Mouse (Mus musculus) G1E (cell line): ENCODE measurements around the gene Nomo1. TPM values are rescaled to one million over a fixed set of nuclear protein-coding genes. Genes with fewer than 3 reads are reported as not detected.

ENCODE experiments used
- ATAC-seq: 2 replicates; pipeline ENCODE4 v1.8.0; 2016; ENCODE audit warnings: mild to moderate bottlenecking; ENCODE audit not compliant: insufficient number of reproducible peaks, poor library complexity, low FRiP score, severe bottlenecking; ENCODE audit errors: extremely low read depth
- DNase-seq: peaks from one replicate; pipeline ENCODE4 v3.0.0; 2012; ENCODE audit warnings: low spot score
- H3K27me3 ChIP-seq: 2 replicates; pipeline ENCODE4 v1.6.1; 2012; ENCODE audit warnings: mild to moderate bottlenecking, low read length, inconsistent platforms; ENCODE audit not compliant: insufficient read depth
- H3K36me3 ChIP-seq: replicated peaks from 2 replicates; pipeline ENCODE3; 2012; ENCODE audit warnings: mild to moderate bottlenecking, inconsistent platforms
- H3K4me1 ChIP-seq: 2 replicates; pipeline ENCODE4 v1.6.1; 2012; ENCODE audit warnings: low read depth, low read length, inconsistent platforms, mixed read lengths; ENCODE audit not compliant: insufficient read depth
- H3K4me3 ChIP-seq: 2 replicates; pipeline ENCODE4 v1.5.1; 2012; ENCODE audit warnings: low read depth, mild to moderate bottlenecking, inconsistent platforms, low read length, moderate library complexity, mixed read lengths
- H3K9me3 ChIP-seq: replicated peaks from 2 replicates; pipeline ENCODE4 v1.6.1; 2012; ENCODE audit warnings: inconsistent platforms
- CTCF ChIP-seq: IDR thresholded peaks from 2 replicates; pipeline ENCODE4 v1.5.1; 2012; ENCODE audit warnings: low read depth, low read length, inconsistent platforms, mixed read lengths
- GATA1 ChIP-seq: IDR thresholded peaks from 2 replicates; pipeline ENCODE4 v1.6.1; 2012; ENCODE audit warnings: borderline replicate concordance, low read length, inconsistent platforms, mixed read lengths
- GATA2 ChIP-seq: IDR thresholded peaks from 2 replicates; pipeline ENCODE4 v1.6.1; 2012; ENCODE audit warnings: low read depth, low read length, inconsistent platforms, borderline replicate concordance
- POLR2AphosphoS5 ChIP-seq: IDR thresholded peaks from 2 replicates; pipeline ENCODE4 v1.6.1; 2012; ENCODE audit warnings: low read depth, low read length, inconsistent platforms; ENCODE audit not compliant: insufficient replicate concordance
- TAL1 ChIP-seq: conservative IDR thresholded peaks from 2 replicates; pipeline ENCODE4 v1.6.1; 2012; ENCODE audit warnings: low read depth, low read length, inconsistent platforms, mixed read lengths
- polyA plus RNA-seq: library from polyadenylated mRNA; stranded (reverse); fragments of >175 nt; gene quantifications from 2 replicates; pipeline ENCODE4 v1.2.3, GENCODE M21; 2012
- total RNA-seq, 2 experiments: library from RNA; stranded (forward) in 1 of 2; stranded (reverse) in 1 of 2; fragments of 200-1000 nt in 1 of 2; fragments of >200 nt in 1 of 2; fragmentation: Nextera tagmentation in 1 of 2; gene quantifications; 2 replicates each; pipeline ENCODE4 v1.2.3; 2014 to 2017

The Nomo1 gene
- total and polyA plus RNA-seq, 3 experiments = 26.4 to 52.7 (median 47.2) TPM

DNA sequence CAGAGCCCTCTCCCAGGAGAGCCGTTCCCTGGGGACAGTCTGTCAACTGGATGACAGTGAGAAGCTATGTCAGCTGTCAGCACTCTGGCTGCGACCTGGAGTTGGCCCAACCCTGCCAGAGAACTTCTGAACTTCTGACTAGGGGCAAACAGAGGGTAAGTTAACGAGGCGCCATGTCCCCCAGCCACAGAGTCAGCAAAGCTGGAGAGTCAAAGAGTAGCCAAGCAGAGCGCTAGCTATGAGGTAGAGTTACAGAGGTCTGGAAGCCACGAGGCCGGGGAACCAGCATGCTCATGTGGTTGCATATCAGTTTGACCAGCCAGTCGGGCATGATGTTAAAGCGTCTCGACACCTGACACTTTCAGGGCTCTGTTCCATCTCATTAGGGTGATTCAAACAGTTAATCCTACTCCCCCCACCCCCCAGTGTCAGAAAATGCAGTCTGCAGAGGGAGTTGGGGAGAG, 82.7 kb downstream of the Nomo1 start:
- ATAC-seq (no peak), DNase-seq (no peak)
- Histone ChIP-seq H3K4me3 (no peak overlapping the region), H3K36me3 (no peaks in the 10 kb centered on the region), H3K27me3 (peaks cover 5% of the 10 kb centered on the region), H3K4me1 (no peaks in the 10 kb centered on the region), H3K9me3 (no peaks in the 10 kb centered on the region)
- TF ChIP-seq GATA2 = no peak

GRCm38 (mm10) chr7:46117035-46117434, 83.5 kb downstream of the Nomo1 start:
- TF ChIP-seq GATA2 (no peak), CTCF (no peak), TAL1 (no peak), GATA1 (no peak), POLR2AphosphoS5 (no peak)
- H3K27me3 ChIP-seq = peaks cover 2% of the 10 kb centered on the region
- no peak for DNase-seq

DNA sequence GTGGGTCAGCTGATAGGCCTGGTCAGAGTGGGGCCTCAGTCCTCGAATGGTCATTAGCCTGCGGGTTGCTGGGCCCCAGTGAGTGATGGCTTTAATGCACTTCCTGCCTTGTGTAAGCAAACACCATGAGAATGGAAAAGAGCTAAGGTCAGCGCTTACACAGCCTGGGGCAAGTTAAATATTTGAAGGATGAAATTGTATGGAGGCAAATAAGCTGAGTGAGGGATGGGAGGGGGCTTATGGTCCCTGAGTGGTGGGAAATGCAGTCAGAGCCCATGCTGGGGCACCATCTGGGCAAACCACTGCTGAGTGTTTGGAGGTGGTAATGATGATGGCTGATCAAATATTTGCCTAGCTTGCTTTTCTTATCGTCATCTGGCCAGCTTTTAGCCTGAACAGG, 89.5 kb downstream of the Nomo1 start:
- Histone ChIP-seq H3K4me1 (no peaks in the 10 kb centered on the region), H3K36me3 (no peaks in the 10 kb centered on the region), H3K9me3 (no peaks in the 10 kb centered on the region), H3K4me3 (no peak overlapping the region), H3K27me3 (peaks cover 16% of the 10 kb centered on the region)
- no peak for DNase-seq
- ATAC-seq = no peak
- no peak for TF ChIP-seq POLR2AphosphoS5
- no peak for TF ChIP-seq CTCF
- no peak for TF ChIP-seq TAL1
- TF ChIP-seq GATA2 = no peak
- TF ChIP-seq GATA1 = no peak

More at GRCm38 (mm10) chr7:46117035-46117434, 83.5 kb downstream of the Nomo1 start:
- H3K4me1 ChIP-seq = no peaks in the 10 kb centered on the region
- no peaks in the 10 kb centered on the region for H3K9me3 ChIP-seq
- ATAC-seq = no peak
- no peak overlapping the region for H3K4me3 ChIP-seq
- H3K36me3 ChIP-seq = no peaks in the 10 kb centered on the region

- ATAC-seq (no peak), DNase-seq (no peak)
- TF ChIP-seq CTCF (no peak), GATA1 (no peak), POLR2AphosphoS5 (no peak), TAL1 (no peak), GATA2 (no peak)
- Histone ChIP-seq H3K36me3 (no peaks in the 10 kb centered on the region), H3K9me3 (no peaks in the 10 kb centered on the region), H3K4me1 (no peaks in the 10 kb centered on the region), H3K27me3 (peaks cover 21% of the 10 kb centered on the region), H3K4me3 (no peak overlapping the region)
Measured at GRCm38 (mm10) chr7:46124460-46124859, 91.0 kb downstream of the Nomo1 start.

DNA sequence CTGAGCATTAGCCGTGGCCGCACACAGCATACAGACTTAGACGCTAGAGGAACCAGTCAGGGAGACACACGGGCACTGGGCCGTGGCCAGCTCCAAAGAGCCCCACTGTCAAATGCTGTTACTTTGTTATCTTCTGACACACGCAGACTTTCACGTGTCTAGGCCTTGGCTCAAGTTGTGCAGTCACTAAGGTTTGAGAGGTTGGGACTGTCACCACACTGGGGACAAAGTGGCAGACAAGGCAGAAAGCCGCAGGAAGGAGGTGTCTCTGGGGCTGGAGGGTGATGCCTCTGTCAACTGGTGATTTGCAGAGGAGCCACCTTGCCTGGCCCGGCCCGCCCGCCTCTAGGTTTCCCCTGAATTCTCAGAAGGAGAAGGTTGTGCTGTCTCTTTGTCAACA, 91.8 kb downstream of the Nomo1 start:
- TF ChIP-seq GATA2 = no peak
- TF ChIP-seq CTCF = no peak
- TF ChIP-seq TAL1 = no peak
- no peak for TF ChIP-seq GATA1
- TF ChIP-seq POLR2AphosphoS5 = no peak
- H3K9me3 ChIP-seq = no peaks in the 10 kb centered on the region
- H3K36me3 ChIP-seq = no peaks in the 10 kb centered on the region
- peaks cover 24% of the 10 kb centered on the region for H3K27me3 ChIP-seq
- no peak for ATAC-seq
- H3K4me1 ChIP-seq = no peaks in the 10 kb centered on the region
- DNase-seq = no peak
- no peak overlapping the region for H3K4me3 ChIP-seq

DNA sequence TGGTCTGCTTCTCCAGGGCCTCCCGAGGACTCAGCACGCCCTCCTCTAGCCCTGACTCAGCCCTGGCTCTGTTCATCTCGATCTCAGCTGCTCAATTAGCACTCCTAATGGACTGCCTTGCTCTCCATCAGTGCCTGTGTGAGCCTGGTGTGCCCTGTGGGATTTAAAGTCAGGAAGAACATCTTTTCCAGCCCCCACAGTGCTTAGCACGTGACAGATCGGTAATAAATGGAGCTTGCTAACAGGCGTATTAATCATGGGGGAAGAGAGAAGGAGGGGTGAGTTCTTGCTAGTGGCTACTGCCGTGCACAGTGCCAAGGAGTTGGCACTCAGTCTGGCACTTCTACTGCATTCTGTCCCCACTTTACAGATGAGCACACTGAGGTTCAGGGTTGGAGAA, 94.7 kb downstream of the Nomo1 start:
- no peak for ATAC-seq
- Histone ChIP-seq H3K9me3 (no peaks in the 10 kb centered on the region), H3K4me3 (no peak overlapping the region), H3K36me3 (no peaks in the 10 kb centered on the region), H3K4me1 (no peaks in the 10 kb centered on the region), H3K27me3 (peaks cover 26% of the 10 kb centered on the region)
- TF ChIP-seq POLR2AphosphoS5 = no peak
- TF ChIP-seq TAL1 = no peak
- no peak for TF ChIP-seq GATA1
- no peak for TF ChIP-seq CTCF
- TF ChIP-seq GATA2 = no peak
- no peak for DNase-seq
